Mouse (Mus musculus) myocyte (in vitro differentiated cells): ENCODE results near the gene Ino80. TPM values are rescaled to one million over a fixed set of nuclear protein-coding genes. Genes with fewer than 3 reads are reported as not detected.
A peak's percentile ranks its signal among the peaks of the same experiment; 100 is the strongest.

Source experiments
- H3K27me3 ChIP-seq: one replicate; pipeline ENCODE4 v1.6.1; 2011; ENCODE audit not compliant: control insufficient read depth, insufficient read depth, insufficient read length
- H3K36me3 ChIP-seq: one replicate; pipeline ENCODE4 v1.6.1; 2011; ENCODE audit not compliant: control insufficient read depth, insufficient read depth
- H3K4me2 ChIP-seq: one replicate; pipeline ENCODE4 v1.6.1; 2011; ENCODE audit warnings: low read depth, control low read depth
- H3K4me3 ChIP-seq: one replicate; pipeline ENCODE4 v1.5.1; 2011; ENCODE audit warnings: mild to moderate bottlenecking, control low read depth, moderate library complexity
- H3K79me2 ChIP-seq: one replicate; pipeline ENCODE4 v1.6.1; 2011; ENCODE audit not compliant: control insufficient read depth, insufficient read depth
- H3ac ChIP-seq: one replicate; pipeline ENCODE4 v1.6.1; 2011; ENCODE audit not compliant: control insufficient read depth, insufficient read length
- CEBPB ChIP-seq: IDR thresholded peaks from 2 replicates; pipeline ENCODE4 v1.6.1; 2011; ENCODE audit warnings: mild to moderate bottlenecking, moderate library complexity; ENCODE audit not compliant: poor library complexity, insufficient read depth, severe bottlenecking
- E2F4 ChIP-seq: IDR thresholded peaks from one replicate; pipeline ENCODE4 v1.6.1; 2011; ENCODE audit warnings: mild to moderate bottlenecking, control low read depth, moderate library complexity; ENCODE audit not compliant: insufficient read depth
- MAX ChIP-seq: IDR thresholded peaks from one replicate; pipeline ENCODE4 v1.6.1; 2011; ENCODE audit warnings: low read depth, mild to moderate bottlenecking, control low read depth
- MYOD1 ChIP-seq, 3 experiments: IDR thresholded peaks; one replicate each; pipeline ENCODE4 v1.6.1; 2011; ENCODE audit warnings: control low read depth in 2 of 3, low read depth in 2 of 3, mild to moderate bottlenecking in 2 of 3, moderate library complexity in 1 of 3; ENCODE audit not compliant: insufficient read length in 2 of 3, control insufficient read depth in 1 of 3
- MYOG ChIP-seq, 3 experiments: IDR thresholded peaks; one replicate each; pipeline ENCODE4 v1.6.1; 2011; ENCODE audit warnings: control low read depth in 2 of 3, low read depth in 2 of 3, mild to moderate bottlenecking in 2 of 3; ENCODE audit not compliant: insufficient read length in 2 of 3, control insufficient read depth in 1 of 3, insufficient read depth in 1 of 3
- POLR2A ChIP-seq: IDR thresholded peaks from one replicate; pipeline ENCODE4 v1.6.1; 2011; ENCODE audit warnings: low read depth, mild to moderate bottlenecking, control low read depth, moderate library complexity; ENCODE audit not compliant: insufficient read length
- POLR2AphosphoS2 ChIP-seq: IDR thresholded peaks from one replicate; pipeline ENCODE4 v1.6.1; 2011; ENCODE audit warnings: low read depth, control low read depth; ENCODE audit not compliant: insufficient read length
- REST ChIP-seq: IDR thresholded peaks from one replicate; pipeline ENCODE4 v1.6.1; 2011; ENCODE audit warnings: mild to moderate bottlenecking, control low read depth, moderate library complexity; ENCODE audit not compliant: insufficient read depth, insufficient read length
- SRF ChIP-seq: IDR thresholded peaks from one replicate; pipeline ENCODE4 v1.6.1; 2011; ENCODE audit warnings: low read depth; ENCODE audit not compliant: control insufficient read depth, insufficient read length
- TCF12 ChIP-seq: IDR thresholded peaks from one replicate; pipeline ENCODE4 v1.6.1; 2011; ENCODE audit warnings: mild to moderate bottlenecking, control low read depth; ENCODE audit not compliant: poor library complexity, insufficient read depth, severe bottlenecking
- TCF3 ChIP-seq: IDR thresholded peaks from one replicate; pipeline ENCODE4 v1.6.1; 2011; ENCODE audit warnings: low read depth, control low read depth; ENCODE audit not compliant: insufficient read length
- USF1 ChIP-seq: IDR thresholded peaks from one replicate; pipeline ENCODE4 v1.6.1; 2011; ENCODE audit warnings: low read depth, mild to moderate bottlenecking, control low read depth, moderate library complexity
- polyA plus RNA-seq: library from polyadenylated mRNA; unstranded; fragments of >200 nt; fragmentation: generic; extraction: Trizol; gene quantifications from one replicate; pipeline ENCODE4 v1.2.1, GENCODE M21; 2012; ENCODE audit warnings: missing spikeins

Gene Ino80
- polyA plus RNA-seq, 1 experiment, result 7.3 TPM

DNA sequence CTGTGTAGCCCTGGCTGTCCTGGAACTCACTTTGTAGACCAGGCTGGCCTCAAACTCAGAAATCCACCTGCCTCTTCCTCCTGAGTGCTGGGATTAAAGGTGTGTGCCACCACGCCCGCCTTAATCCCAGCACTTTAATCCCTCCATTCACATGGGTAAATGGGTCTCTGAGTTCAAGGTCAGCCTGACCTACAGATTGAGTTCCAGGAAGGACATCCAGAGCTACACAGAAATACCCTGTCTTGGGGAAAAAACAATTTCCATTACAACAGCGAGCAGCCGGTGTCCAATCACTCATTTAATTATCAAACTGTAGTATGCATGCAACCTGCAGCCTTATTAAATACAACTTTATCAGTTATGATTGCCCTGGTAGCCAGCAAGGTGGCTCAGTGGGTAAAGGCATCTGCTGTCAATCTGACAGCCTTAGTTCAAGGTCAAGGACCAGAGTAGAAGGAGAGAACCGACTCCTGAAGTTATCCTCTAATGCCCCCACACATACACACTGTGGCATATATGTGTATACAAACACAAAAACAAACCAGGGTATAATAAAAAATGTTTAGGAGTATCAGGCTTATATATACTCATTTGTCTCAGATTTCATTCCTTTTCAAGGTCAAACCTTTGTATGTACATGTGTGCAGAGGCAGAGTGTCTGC lies 14.2 kb downstream of the Ino80 start:
- Histone ChIP-seq H3K36me3 (peaks cover 3% of the 10 kb centered on the region), H3K79me2 (peaks cover 83% of the 10 kb centered on the region), H3K4me3 (no peak overlapping the region), H3K27me3 (no peaks in the 10 kb centered on the region), H3ac (no peak overlapping the region), H3K4me2 (no peak overlapping the region)
- no peak for TF ChIP-seq CEBPB
- no peak for TF ChIP-seq TCF12
- TF ChIP-seq TCF3, result no peak
- no peak for TF ChIP-seq MYOD1 (IDR thresholded peaks at IDR 0.05; ENCODE audit: control insufficient read depth in 1 of 3, insufficient read length in 2 of 3, low read depth in 2 of 3)
- no peak for TF ChIP-seq E2F4
- no peak for TF ChIP-seq MYOG (IDR thresholded peaks at IDR 0.05; ENCODE audit: control insufficient read depth in 1 of 3, insufficient read depth in 1 of 3, insufficient read length in 2 of 3, low read depth in 2 of 3)
- TF ChIP-seq SRF, result no peak
- TF ChIP-seq MAX, result no peak
- TF ChIP-seq REST, result no peak

DNA sequence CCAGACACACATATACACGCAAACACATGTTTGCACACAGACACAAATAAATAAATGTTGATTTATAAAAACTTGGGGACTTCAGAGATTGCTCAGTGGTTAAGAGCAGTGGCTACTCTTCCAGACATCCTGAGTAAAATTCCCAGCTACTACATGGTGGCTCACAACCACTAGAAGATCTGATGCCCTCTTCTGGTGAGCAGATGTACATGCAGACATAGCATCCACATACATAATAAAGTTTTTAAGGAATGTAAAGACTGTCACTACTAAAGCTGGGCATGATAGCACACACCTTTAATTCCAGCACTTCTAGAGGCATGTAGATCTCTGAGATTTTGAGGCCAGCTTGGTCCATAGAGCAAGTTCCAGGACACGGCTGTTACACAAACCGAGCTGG lies 16.5 kb downstream of the Ino80 start:
- Histone ChIP-seq H3K36me3 (peaks cover 9% of the 10 kb centered on the region), H3K27me3 (no peaks in the 10 kb centered on the region), H3K79me2 (peaks cover 67% of the 10 kb centered on the region), H3ac (no peak overlapping the region), H3K4me3 (no peak overlapping the region), H3K4me2 (no peak overlapping the region)
- no peak for TF ChIP-seq SRF
- TF ChIP-seq MYOG (IDR thresholded peaks at IDR 0.05; ENCODE audit: control insufficient read depth in 1 of 3, insufficient read depth in 1 of 3, insufficient read length in 2 of 3, low read depth in 2 of 3), result no peak
- TF ChIP-seq E2F4, result no peak
- no peak for TF ChIP-seq USF1
- TF ChIP-seq CEBPB, result no peak
- TF ChIP-seq TCF12, result no peak
- no peak for TF ChIP-seq POLR2AphosphoS2
- no peak for TF ChIP-seq REST
- TF ChIP-seq POLR2A, result no peak
- TF ChIP-seq TCF3, result no peak
- TF ChIP-seq MYOD1 (IDR thresholded peaks at IDR 0.05; ENCODE audit: control insufficient read depth in 1 of 3, insufficient read length in 2 of 3, low read depth in 2 of 3), result no peak

DNA sequence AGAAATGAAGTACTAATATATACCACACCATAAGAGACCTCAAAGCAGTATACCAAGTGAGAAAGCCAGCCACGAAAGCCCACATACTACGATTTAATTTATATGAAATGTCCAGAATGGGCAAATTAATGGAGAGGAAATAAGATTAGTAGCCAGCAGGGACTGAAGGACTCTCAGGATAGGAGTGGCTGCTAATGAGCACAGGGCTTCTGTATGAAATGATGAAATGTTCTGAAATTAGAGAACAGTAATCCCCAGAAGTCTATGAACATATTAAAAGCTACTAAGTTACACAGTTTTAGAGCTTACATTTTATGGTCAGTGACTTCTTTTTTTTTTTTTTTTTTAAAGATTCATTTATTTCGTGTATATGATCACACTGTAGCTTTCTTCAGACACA lies 22.9 kb downstream of the Ino80 start:
- Histone ChIP-seq H3K36me3 (peaks cover 66% of the 10 kb centered on the region), H3K27me3 (no peaks in the 10 kb centered on the region), H3K79me2 (peaks cover 9% of the 10 kb centered on the region), H3K4me3 (no peak overlapping the region), H3K4me2 (no peak overlapping the region), H3ac (no peak overlapping the region)
- TF ChIP-seq MAX, result no peak
- TF ChIP-seq TCF12, result no peak
- no peak for TF ChIP-seq SRF
- TF ChIP-seq MYOD1 (IDR thresholded peaks at IDR 0.05; ENCODE audit: control insufficient read depth in 1 of 3, insufficient read length in 2 of 3, low read depth in 2 of 3), result no peak
- TF ChIP-seq CEBPB, result peak; percentile 75
- no peak for TF ChIP-seq POLR2A
- no peak for TF ChIP-seq POLR2AphosphoS2
- no peak for TF ChIP-seq E2F4

DNA sequence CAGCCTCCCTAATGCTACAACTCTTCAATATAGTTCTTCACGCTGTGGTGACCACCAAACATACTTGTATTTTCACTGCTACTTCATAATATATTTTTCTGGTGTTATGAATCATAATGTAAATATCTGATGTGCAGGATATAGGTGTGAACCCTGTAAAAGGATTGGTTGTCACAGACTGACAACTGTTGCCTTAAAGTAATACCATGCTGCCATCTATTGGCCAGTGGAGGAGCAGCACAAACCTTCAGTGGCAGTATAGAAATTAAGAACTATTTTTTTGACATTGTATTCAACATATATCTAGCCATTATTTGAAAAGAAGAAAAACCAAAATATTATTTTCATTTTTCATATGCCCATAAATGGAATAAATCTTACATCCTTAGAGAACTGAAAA lies 40.5 kb downstream of the Ino80 start:
- Histone ChIP-seq H3K36me3 (peaks cover 34% of the 10 kb centered on the region), H3K79me2 (no peaks in the 10 kb centered on the region)
- no peak for TF ChIP-seq MAX
- no peak for TF ChIP-seq SRF
- no peak for TF ChIP-seq USF1

DNA sequence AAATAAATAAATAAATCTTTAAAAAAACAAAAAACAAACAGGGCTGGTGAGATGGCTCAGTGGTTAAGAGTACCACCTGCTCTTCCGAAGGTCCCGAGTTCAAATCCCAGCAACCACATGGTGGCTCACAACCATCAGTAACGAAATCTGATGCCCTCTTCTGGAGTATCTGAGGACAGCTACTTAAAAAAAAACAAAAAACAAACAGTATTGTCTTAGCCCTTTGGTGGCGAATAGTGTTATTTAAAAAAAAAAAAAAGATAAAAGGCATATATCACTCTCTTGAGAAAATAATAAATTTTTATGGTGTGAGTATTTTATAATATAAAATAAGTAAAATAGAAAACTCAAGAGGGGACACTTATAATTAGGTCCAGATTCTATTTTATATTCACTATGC lies 41.0 kb downstream of the Ino80 start:
- no peaks in the 10 kb centered on the region for H3K79me2 ChIP-seq
- no peaks in the 10 kb centered on the region for H3K27me3 ChIP-seq
- TF ChIP-seq MAX (no peak), MYOD1 (IDR thresholded peaks at IDR 0.05; ENCODE audit: control insufficient read depth in 1 of 3, insufficient read length in 2 of 3, low read depth in 2 of 3) (no peak), POLR2AphosphoS2 (no peak), SRF (no peak), POLR2A (no peak), TCF3 (no peak), TCF12 (no peak), CEBPB (no peak), USF1 (no peak), MYOG (IDR thresholded peaks at IDR 0.05; ENCODE audit: control insufficient read depth in 1 of 3, insufficient read depth in 1 of 3, insufficient read length in 2 of 3, low read depth in 2 of 3) (no peak), E2F4 (no peak), REST (no peak)
- no peak overlapping the region for H3K4me3 ChIP-seq
- peaks cover 39% of the 10 kb centered on the region for H3K36me3 ChIP-seq
- H3ac ChIP-seq, result no peak overlapping the region
- no peak overlapping the region for H3K4me2 ChIP-seq

More for the DNA sequence above, 40.5 kb downstream of the Ino80 start:
- Histone ChIP-seq H3ac (no peak overlapping the region), H3K4me2 (no peak overlapping the region), H3K4me3 (no peak overlapping the region), H3K27me3 (no peaks in the 10 kb centered on the region)
